ENCODE assay signal across 7 mouse cellular contexts in the genomic region with DNA sequence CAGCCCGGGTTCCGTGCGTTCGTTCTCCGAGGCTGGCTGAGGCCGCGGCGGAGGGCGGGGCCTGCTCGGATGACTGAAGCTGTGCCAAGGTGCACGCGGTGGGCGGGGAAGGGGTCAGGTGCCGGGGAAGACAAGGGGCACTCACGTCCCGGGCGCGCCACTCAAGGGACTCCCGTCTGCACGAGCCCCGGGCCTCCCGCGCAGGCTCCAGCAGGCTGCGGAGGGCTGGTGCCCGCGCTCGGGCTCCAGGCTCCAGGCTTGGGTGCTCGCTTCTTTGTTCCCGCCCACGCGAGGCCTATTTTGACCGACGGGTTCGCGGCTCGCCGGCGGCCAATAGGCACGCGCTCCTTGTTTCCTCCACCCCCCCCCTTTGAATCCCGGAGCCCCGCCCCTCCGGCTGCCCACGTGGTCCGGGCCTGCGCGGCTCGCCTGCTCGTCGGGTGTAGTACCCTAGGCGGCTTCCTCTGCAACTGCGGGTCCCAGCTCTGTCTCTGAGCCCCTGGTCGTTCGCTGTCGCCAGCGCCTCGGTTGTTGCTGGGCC. TPM values are rescaled to one million over a fixed set of nuclear protein-coding genes. Genes with fewer than 3 reads are reported as not detected.
DNase-seq lines count a peak whose midpoint lies in the region; ATAC-seq lines count a peak whose summit lies in the region.

Hnrnpdl (minus strand) TSS at position 63 of the 541 bp plus-strand sequence.
Enoph1 (plus strand) TSS at position 384 of the 541 bp plus-strand sequence.

- no peaks in the 10 kb centered on the region for H3K27me3 ChIP-seq in intestine, embryonic 15.5 days (replicated peaks)
- no peaks in the 10 kb centered on the region for H3K27me3 ChIP-seq in midbrain, embryonic 10.5 days (ENCODE audit: low read depth, poor library complexity, severe bottlenecking)

- peak within 1 kb of the TSS; percentile 98 for H3K27ac ChIP-seq in intestine, embryonic 15.5 days
- peak within 1 kb of the TSS; percentile 100 for H3K27ac ChIP-seq in midbrain, embryonic 10.5 days (replicated peaks)

- H3K9me3 ChIP-seq in intestine, embryonic 15.5 days, result no peaks in the 10 kb centered on the region
- H3K9me3 ChIP-seq in midbrain, embryonic 10.5 days (replicated peaks), result no peaks in the 10 kb centered on the region

- intact Hi-C loops in left cerebral cortex, postnatal 25 days (cut with DNase I), result loop anchor here (1.0 to 10.0 kb wide), 2 partner anchors 61 to 835 kb away; partner anchors contain the start of gene Hnrnpd

- peak within 1 kb of the TSS; percentile 86 for H3K4me2 ChIP-seq in intestine, embryonic 15.5 days (replicated peaks)

- peak; percentile 88 for ATAC-seq in intestine, embryonic 15.5 days

- H3K36me3 ChIP-seq in intestine, embryonic 15.5 days, result peaks cover 4% of the 10 kb centered on the region
- H3K36me3 ChIP-seq in midbrain, embryonic 10.5 days, result peaks cover 45% of the 10 kb centered on the region

- H3K4me1 ChIP-seq in intestine, embryonic 15.5 days (replicated peaks), result peaks cover 22% of the 10 kb centered on the region
- peaks cover 45% of the 10 kb centered on the region for H3K4me1 ChIP-seq in midbrain, embryonic 10.5 days

- peak; percentile 96 to 99 for DNase-seq in adrenal gland, adult (ENCODE audit: inconsistent age in 2 of 2, low spot score in 1 of 2)
- DNase-seq in embryo, embryonic 10.5 days (ENCODE audit: low spot score), result peak; percentile 97
- peak; percentile 92 for DNase-seq in gastrocnemius, postnatal 25 days
- DNase-seq in left cerebral cortex, postnatal 25 days (ENCODE audit: low spot score in 2 of 2), result peak; percentile 97 to 98
- DNase-seq in midbrain, embryonic 10.5 days (ENCODE audit: low spot score), result peak; percentile 99
- DNase-seq in right cerebral cortex, postnatal 4 days, result peak; percentile 96

- WGBS in intestine, embryonic 15.5 days, result under 1% methylated on average over 46 of the region's 57 CpGs
- WGBS in midbrain, embryonic 10.5 days, result under 1% methylated on average over 57 of the region's 57 CpGs

- peak within 1 kb of the TSS; percentile 99 for H3K9ac ChIP-seq in intestine, embryonic 15.5 days

- H3K4me3 ChIP-seq in intestine, embryonic 15.5 days (replicated peaks), result peak within 1 kb of the TSS; percentile 95
- peak within 1 kb of the TSS; percentile 97 for H3K4me3 ChIP-seq in midbrain, embryonic 10.5 days

RNA-seq across cellular contexts. Expression of gene Hnrnpdl, which starts in this region (rescaled TPM):
- 10 to 100 TPM; 59.4 to 70.1 TPM for total RNA-seq in gastrocnemius, postnatal 25 days (2021)
- 128 and 132 TPM in 2 replicates for polyA plus RNA-seq in intestine, embryonic 15.5 days (2015; fragmentation: Nextera tagmentation; extraction: Ambion mirVana)
- total RNA-seq in left cerebral cortex, postnatal 25 days (2021), result 100 to 1,000 TPM; 145 to 156 TPM
- polyA plus RNA-seq in midbrain, embryonic 10.5 days (2016; fragmentation: Nextera tagmentation; extraction: Ambion mirVana), result 234 and 244 TPM in 2 replicates

RNA-seq across cellular contexts. Expression of gene Enoph1, which starts in this region (rescaled TPM):
- 1 to 10 TPM; 5.4 to 6.0 TPM for total RNA-seq in gastrocnemius, postnatal 25 days (2021)
- polyA plus RNA-seq in intestine, embryonic 15.5 days (2015; fragmentation: Nextera tagmentation; extraction: Ambion mirVana), result 49.2 and 49.8 TPM in 2 replicates
- 10 to 100 TPM; 50.3 to 57.4 TPM for total RNA-seq in left cerebral cortex, postnatal 25 days (2021)
- polyA plus RNA-seq in midbrain, embryonic 10.5 days (2016; fragmentation: Nextera tagmentation; extraction: Ambion mirVana), result 54.6 and 60.4 TPM in 2 replicates

Comparison
In these comparisons a context has a peak if more than half of its experiments do, and no peak if none do; other contexts are left out.
1. Peak in every context shown above with its lines: DNase-seq, ATAC-seq, H3K4me3 ChIP-seq and H3K27ac ChIP-seq.
2. RNA of gene Enoph1 (total RNA-seq): 50.3 to 57.4 TPM in left cerebral cortex, postnatal 25 days; 5.4 to 6.0 TPM in gastrocnemius, postnatal 25 days; every median in the first group is over 4 times any median in the second.